Mouse (Mus musculus): ENCODE results near the gene Tbx10.

- TF ChIP-seq CTCF (IDR thresholded peaks at IDR 0.05; ENCODE audit: extremely low read depth, insufficient read depth, low read length) = no peak
- TF ChIP-seq POLR2A (IDR thresholded peaks at IDR 0.05; ENCODE audit: extremely low read depth, insufficient read depth, low read length) = no peak
Observed at GRCm38 (mm10) chr19:3983527-3984200, 8.9 kb upstream of the Tbx10 start.
